Mouse (Mus musculus) heart, embryonic 14.5 days (tissue): ENCODE results near the gene Rtbdn. TPM values are rescaled to one million over a fixed set of nuclear protein-coding genes. Genes with fewer than 3 reads are reported as not detected.
A peak's percentile ranks its signal among the peaks of the same experiment; 100 is the strongest.

Experiments
- ATAC-seq: fragments of 200-750 bp; cut with Nextera tagmentation; 2 replicates; pipeline ENCODE4 v1.8.0; 2017; ENCODE audit warnings: low read depth, moderate TSS enrichment; ENCODE audit not compliant: insufficient number of reproducible peaks, insufficient read depth, low FRiP score
- H3K27ac ChIP-seq, 2 experiments: fragments of 200-500 bp in 1 of 2; fragments of 300-500 bp in 1 of 2; sonication (generic) in 1 of 2; replicated peaks in 1 of 2; 2 replicates each; pipeline ENCODE4 v1.5.1; 2012 to 2014; ENCODE audit warnings: low read depth in 2 of 2, low read length in 2 of 2, control low read depth in 1 of 2, mild to moderate bottlenecking in 1 of 2, mixed read lengths in 1 of 2; ENCODE audit not compliant: control insufficient read depth in 1 of 2, insufficient read depth in 1 of 2
- H3K27me3 ChIP-seq: fragments of 300-500 bp; sonication (generic); 2 replicates; pipeline ENCODE4 v1.6.1; 2014; ENCODE audit warnings: mild to moderate bottlenecking, low read length, control low read depth; ENCODE audit not compliant: control insufficient read depth, insufficient read depth
- H3K36me3 ChIP-seq: fragments of 300-500 bp; sonication (generic); 2 replicates; pipeline ENCODE4 v1.6.1; 2014; ENCODE audit warnings: mild to moderate bottlenecking, control low read depth, low read length, mixed read lengths; ENCODE audit not compliant: control insufficient read depth, insufficient read depth
- H3K4me1 ChIP-seq, 2 experiments: fragments of 200-500 bp in 1 of 2; fragments of 300-500 bp in 1 of 2; sonication (generic) in 1 of 2; 2 replicates each; pipeline ENCODE4 v1.6.1; 2012 to 2014; ENCODE audit warnings: low read length in 2 of 2, control low read depth in 1 of 2, mixed read lengths in 1 of 2; ENCODE audit not compliant: control insufficient read depth in 2 of 2, insufficient read depth in 2 of 2
- H3K4me2 ChIP-seq: fragments of 300-500 bp; sonication (generic); 2 replicates; pipeline ENCODE4 v1.6.1; 2014; ENCODE audit warnings: mild to moderate bottlenecking, low read length
- H3K4me3 ChIP-seq, 2 experiments: fragments of 200-500 bp in 1 of 2; fragments of 300-500 bp in 1 of 2; sonication (generic) in 1 of 2; 2 replicates each; pipeline ENCODE4 v1.5.1; 2012 to 2014; ENCODE audit warnings: low read length in 2 of 2, mild to moderate bottlenecking in 2 of 2, control low read depth in 1 of 2, low read depth in 1 of 2, moderate library complexity in 1 of 2; ENCODE audit not compliant: control insufficient read depth in 1 of 2, insufficient read depth in 1 of 2
- H3K9ac ChIP-seq: fragments of 300-500 bp; sonication (generic); 2 replicates; pipeline ENCODE4 v1.6.1; 2014; ENCODE audit warnings: mild to moderate bottlenecking, low read length
- H3K9me3 ChIP-seq: fragments of 300-500 bp; sonication (generic); 2 replicates; pipeline ENCODE4 v1.6.1; 2016; ENCODE audit warnings: low read length, control low read depth; ENCODE audit not compliant: control insufficient read depth
- whole genome bisulfite sequencing: fragments of 180-500 bp; shearing (Covaris S2); extraction: QIAGEN DNeasy Blood & Tissue Kit; methylation state at CpG from one replicate; pipeline ENCODE4 v1.1.7; 2014; 5-methylcytosine and 5-hydroxymethylcytosine counted together
- polyA plus RNA-seq: library from polyadenylated mRNA; unstranded; fragments of >200 nt; fragmentation: Nextera tagmentation; extraction: Ambion mirVana; gene quantifications from 2 replicates; pipeline ENCODE4 v1.2.1, GENCODE M21; 2014

Gene Rtbdn
- polyA plus RNA-seq, 1 experiment from 2014 or later = 0.12 TPM

GRCm38 (mm10) chr8:84984294-84985048 lies 37.7 kb downstream of the Rtbdn start:
- Histone ChIP-seq H3K9me3 (no peaks in the 10 kb centered on the region), H3K9ac (peak overlapping the region; percentile 79; the same call in 1 of the 2 replicates), H3K4me3 (peak overlapping the region in 1 of 2 experiments; percentile 59; a peak in 2 of 4 replicates), H3K36me3 (no peaks in the 10 kb centered on the region), H3K27me3 (0 out of 2 replicates have a peak, but pooled peaks cover 3% of the 10 kb centered on the region), H3K4me1 (peaks cover 28 to 43% of the 10 kb centered on the region in 2 experiments), H3K27ac (peak overlapping the region in 1 of 2 experiments; percentile 49; a peak in 2 of 4 replicates), H3K4me2 (peak overlapping the region; percentile 98)
- WGBS = 8% methylated on average over 15 of the region's 16 CpGs
- ATAC-seq = no peak

GRCm38 (mm10) chr8:84985049-84985683 lies 38.4 kb downstream of the Rtbdn start:
- H3K27me3 ChIP-seq = 0 out of 2 replicates have a peak, but pooled peaks cover 3% of the 10 kb centered on the region
- peak overlapping the region; percentile 54 to 59 for H3K4me3 ChIP-seq
- no peaks in the 10 kb centered on the region for H3K9me3 ChIP-seq
- peaks cover 25 to 44% of the 10 kb centered on the region in 2 experiments for H3K4me1 ChIP-seq
- H3K27ac ChIP-seq = peak overlapping the region in 1 of 2 experiments; percentile 49; a peak in 2 of 4 replicates
- no peaks in the 10 kb centered on the region for H3K36me3 ChIP-seq
- no peak for ATAC-seq
- peak overlapping the region; percentile 98 for H3K4me2 ChIP-seq
- peak overlapping the region; percentile 79 for H3K9ac ChIP-seq
- under 1% methylated on average over 23 of the region's 23 CpGs for WGBS

- H3K27me3 ChIP-seq = 0 out of 2 replicates have a peak, but pooled peaks cover 3% of the 10 kb centered on the region
- peak overlapping the region; percentile 79 for H3K9ac ChIP-seq
- peak; percentile 47 for ATAC-seq
- no peaks in the 10 kb centered on the region for H3K9me3 ChIP-seq
- under 1% methylated on average over 51 of the region's 53 CpGs for WGBS
- peak overlapping the region; percentile 98 for H3K4me2 ChIP-seq
- H3K4me3 ChIP-seq = peak overlapping the region; percentile 54 to 59
- H3K27ac ChIP-seq = peak overlapping the region; percentile 18 to 49; a peak in 3 of 4 replicates
- H3K4me1 ChIP-seq = peaks cover 24 to 40% of the 10 kb centered on the region in 2 experiments
- H3K36me3 ChIP-seq = no peaks in the 10 kb centered on the region
These were observed 39.0 kb downstream of the Rtbdn start for GRCm38 (mm10) chr8:84985684-84986378.

- H3K27ac ChIP-seq = peak overlapping the region; percentile 18 to 49; a peak in 2 of 4 replicates
- H3K27me3 ChIP-seq = 0 out of 2 replicates have a peak, but pooled peaks cover 3% of the 10 kb centered on the region
- peak overlapping the region; percentile 79 for H3K9ac ChIP-seq
- H3K4me2 ChIP-seq = peak overlapping the region; percentile 98
- no peak for ATAC-seq
- peaks cover 21 to 35% of the 10 kb centered on the region in 2 experiments; a peak in 3 of 4 replicates for H3K4me1 ChIP-seq
- WGBS = 29% methylated on average over 8 of the region's 8 CpGs
- H3K9me3 ChIP-seq = no peaks in the 10 kb centered on the region
- H3K36me3 ChIP-seq = no peaks in the 10 kb centered on the region
- peak overlapping the region; percentile 54 to 59 for H3K4me3 ChIP-seq
These were observed 39.7 kb downstream of the Rtbdn start for GRCm38 (mm10) chr8:84986379-84986945.

- no peak overlapping the region for H3K27ac ChIP-seq
- peaks cover 17 to 30% of the 10 kb centered on the region in 2 experiments; a peak in 3 of 4 replicates for H3K4me1 ChIP-seq
- no peak for ATAC-seq
- no peak overlapping the region for H3K4me2 ChIP-seq
- no peaks in the 10 kb centered on the region for H3K36me3 ChIP-seq
- H3K27me3 ChIP-seq = 0 out of 2 replicates have a peak, but pooled peaks cover 3% of the 10 kb centered on the region
- WGBS = 80% methylated on average over 5 of the region's 5 CpGs
- no peak overlapping the region for H3K4me3 ChIP-seq
- no peaks in the 10 kb centered on the region for H3K9me3 ChIP-seq
- H3K9ac ChIP-seq = no peak overlapping the region
These were observed 40.6 kb downstream of the Rtbdn start for GRCm38 (mm10) chr8:84987388-84987787.

- Histone ChIP-seq H3K4me1 (peaks cover 16 to 30% of the 10 kb centered on the region in 2 experiments; a peak in 3 of 4 replicates), H3K36me3 (no peaks in the 10 kb centered on the region), H3K4me3 (no peak overlapping the region), H3K9me3 (no peaks in the 10 kb centered on the region), H3K4me2 (no peak overlapping the region), H3K27me3 (0 out of 2 replicates have a peak, but pooled peaks cover 3% of the 10 kb centered on the region), H3K9ac (no peak overlapping the region), H3K27ac (no peak overlapping the region)
- 56% methylated on average over 2 of the region's 2 CpGs for WGBS
- ATAC-seq = no peak
These were observed 41.1 kb downstream of the Rtbdn start for GRCm38 (mm10) chr8:84987903-84988302.
